Mouse (Mus musculus) G1E (cell line): ENCODE measurements at regions not wholly inside any gene's neighbourhood (a gene's known extent, or its start where the extent isn't known, plus 50 kb on each side); places are given as distances from the start of the nearest gene placed in this dataset.

Experiments used
- ATAC-seq: 2 replicates; pipeline ENCODE4 v1.8.0; 2016; ENCODE audit warnings: mild to moderate bottlenecking; ENCODE audit not compliant: insufficient number of reproducible peaks, poor library complexity, low FRiP score, severe bottlenecking; ENCODE audit errors: extremely low read depth
- DNase-seq: peaks from one replicate; pipeline ENCODE4 v3.0.0; 2012; ENCODE audit warnings: low spot score
- H3K27me3 ChIP-seq: 2 replicates; pipeline ENCODE4 v1.6.1; 2012; ENCODE audit warnings: mild to moderate bottlenecking, low read length, inconsistent platforms; ENCODE audit not compliant: insufficient read depth
- H3K36me3 ChIP-seq: replicated peaks from 2 replicates; pipeline ENCODE3; 2012; ENCODE audit warnings: mild to moderate bottlenecking, inconsistent platforms
- H3K4me1 ChIP-seq: 2 replicates; pipeline ENCODE4 v1.6.1; 2012; ENCODE audit warnings: low read depth, low read length, inconsistent platforms, mixed read lengths; ENCODE audit not compliant: insufficient read depth
- H3K4me3 ChIP-seq: 2 replicates; pipeline ENCODE4 v1.5.1; 2012; ENCODE audit warnings: low read depth, mild to moderate bottlenecking, inconsistent platforms, low read length, moderate library complexity, mixed read lengths
- H3K9me3 ChIP-seq: replicated peaks from 2 replicates; pipeline ENCODE4 v1.6.1; 2012; ENCODE audit warnings: inconsistent platforms
- CTCF ChIP-seq: IDR thresholded peaks from 2 replicates; pipeline ENCODE4 v1.5.1; 2012; ENCODE audit warnings: low read depth, low read length, inconsistent platforms, mixed read lengths
- GATA1 ChIP-seq: IDR thresholded peaks from 2 replicates; pipeline ENCODE4 v1.6.1; 2012; ENCODE audit warnings: borderline replicate concordance, low read length, inconsistent platforms, mixed read lengths
- GATA2 ChIP-seq: IDR thresholded peaks from 2 replicates; pipeline ENCODE4 v1.6.1; 2012; ENCODE audit warnings: low read depth, low read length, inconsistent platforms, borderline replicate concordance
- POLR2AphosphoS5 ChIP-seq: IDR thresholded peaks from 2 replicates; pipeline ENCODE4 v1.6.1; 2012; ENCODE audit warnings: low read depth, low read length, inconsistent platforms; ENCODE audit not compliant: insufficient replicate concordance
- TAL1 ChIP-seq: conservative IDR thresholded peaks from 2 replicates; pipeline ENCODE4 v1.6.1; 2012; ENCODE audit warnings: low read depth, low read length, inconsistent platforms, mixed read lengths

DNA sequence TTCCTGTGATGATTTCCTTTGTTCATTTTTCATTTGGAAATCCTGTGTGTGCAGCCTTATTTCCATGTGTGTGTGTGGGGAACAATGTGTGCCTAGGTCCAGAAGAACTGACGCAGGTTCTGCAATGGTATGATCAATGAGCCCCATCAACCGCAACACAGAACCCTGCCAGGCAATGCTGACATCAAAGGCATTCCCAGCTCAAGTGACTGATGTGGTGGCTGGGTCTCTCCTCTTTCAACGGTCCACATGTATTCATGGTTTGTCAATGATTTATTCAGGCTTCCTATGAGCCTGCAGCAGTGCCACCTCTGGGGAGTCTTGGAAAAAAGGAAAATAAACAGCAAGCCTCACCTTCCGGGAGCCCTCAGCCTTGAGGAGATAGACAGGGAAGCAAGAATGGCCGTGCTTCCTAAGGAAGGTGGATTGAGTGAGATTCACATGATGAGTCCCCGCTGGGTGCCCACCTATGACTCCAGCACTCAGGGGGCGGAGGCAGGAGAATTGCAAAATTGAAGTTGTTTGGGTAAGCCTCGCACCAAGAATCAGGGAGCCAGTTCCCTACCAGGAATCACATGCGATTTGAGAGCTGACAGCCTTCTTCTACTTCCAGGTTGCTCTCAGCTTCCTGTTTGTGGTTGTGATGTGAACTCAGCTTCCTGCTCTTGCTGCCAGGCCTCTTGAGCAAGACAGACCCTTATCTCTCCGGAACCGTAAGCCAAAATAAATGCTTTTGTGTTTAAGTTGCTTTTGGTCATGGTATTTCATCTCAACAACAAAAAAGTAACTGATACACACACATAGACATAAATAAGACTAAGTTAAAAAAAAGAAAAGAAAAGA lies 61.2 kb upstream of the Hk2 start:
- no peak for DNase-seq
- peak; percentile 15; the same call in 1 of the 2 replicates for ATAC-seq

GRCm38 (mm10) chr6:82833867-82834266 lies 59.6 kb upstream of the Hk2 start:
- Histone ChIP-seq H3K9me3 (no peaks in the 10 kb centered on the region), H3K36me3 (no peaks in the 10 kb centered on the region), H3K27me3 (peaks cover 3% of the 10 kb centered on the region), H3K4me3 (no peak overlapping the region), H3K4me1 (peaks cover 9% of the 10 kb centered on the region)
- no peak for ATAC-seq
- TF ChIP-seq CTCF: no peak
- no peak for TF ChIP-seq GATA2
- no peak for TF ChIP-seq POLR2AphosphoS5
- no peak for TF ChIP-seq GATA1
- no peak for TF ChIP-seq TAL1
- DNase-seq: no peak

More for the DNA sequence above, 61.2 kb upstream of the Hk2 start:
- TF ChIP-seq POLR2AphosphoS5 (no peak), TAL1 (no peak), CTCF (no peak), GATA2 (no peak), GATA1 (no peak)
- H3K9me3 ChIP-seq: no peaks in the 10 kb centered on the region
- peaks cover 2% of the 10 kb centered on the region; the same call in 1 of the 2 replicates for H3K27me3 ChIP-seq
- H3K36me3 ChIP-seq: no peaks in the 10 kb centered on the region
- no peak overlapping the region for H3K4me3 ChIP-seq
- H3K4me1 ChIP-seq: peaks cover 9% of the 10 kb centered on the region

GRCm38 (mm10) chr6:82831211-82831610 lies 57.0 kb upstream of the Hk2 start:
- TF ChIP-seq CTCF: no peak
- no peak for TF ChIP-seq POLR2AphosphoS5
- no peak for TF ChIP-seq GATA2
- TF ChIP-seq GATA1: no peak
- no peak for TF ChIP-seq TAL1
- Histone ChIP-seq H3K4me1 (peaks cover 11% of the 10 kb centered on the region), H3K9me3 (no peaks in the 10 kb centered on the region), H3K36me3 (no peaks in the 10 kb centered on the region), H3K4me3 (no peak overlapping the region), H3K27me3 (peaks cover 3% of the 10 kb centered on the region)
- no peak for DNase-seq
- no peak for ATAC-seq

- H3K27me3 ChIP-seq: peaks cover under 1% of the 10 kb centered on the region; the same call in 1 of the 2 replicates
Observed at GRCm38 (mm10) chr6:82824684-82825083, 50.4 kb upstream of the Hk2 start.

GRCm38 (mm10) chr6:82824240-82824639 lies 50.0 kb upstream of the Hk2 start:
- ATAC-seq (no peak), DNase-seq (no peak)
- H3K4me1 ChIP-seq: peaks cover 50% of the 10 kb centered on the region
- H3K9me3 ChIP-seq: no peaks in the 10 kb centered on the region
- H3K27me3 ChIP-seq: no peaks in the 10 kb centered on the region
- H3K36me3 ChIP-seq: no peaks in the 10 kb centered on the region
- no peak for TF ChIP-seq POLR2AphosphoS5
- TF ChIP-seq GATA2: no peak
- TF ChIP-seq CTCF: no peak
- TF ChIP-seq GATA1: no peak
- no peak for TF ChIP-seq TAL1
- no peak overlapping the region; the same call in 1 of the 2 replicates for H3K4me3 ChIP-seq

More at GRCm38 (mm10) chr6:82824684-82825083, 50.4 kb upstream of the Hk2 start:
- H3K9me3 ChIP-seq: no peaks in the 10 kb centered on the region
- no peak for ATAC-seq
- DNase-seq: no peak
- no peak overlapping the region for H3K4me3 ChIP-seq
- H3K36me3 ChIP-seq: no peaks in the 10 kb centered on the region
- peaks cover 50% of the 10 kb centered on the region for H3K4me1 ChIP-seq
- no peak for TF ChIP-seq GATA2
- TF ChIP-seq POLR2AphosphoS5: no peak
- no peak for TF ChIP-seq TAL1
- no peak for TF ChIP-seq GATA1
- TF ChIP-seq CTCF: no peak
